Mouse (Mus musculus) kidney, postnatal 4 days (tissue): ENCODE measurements around the gene Them7.

Experiments
- DNase-seq, 2 experiments: peaks; one replicate each; pipeline ENCODE4 v3.0.0; 2021; ENCODE audit warnings: mixed read lengths in 2 of 2

Them7 gene

GRCm38 (mm10) chr2:105311414-105311813, 87.3 kb downstream of the Them7 start:
- peak; percentile 47 to 56 for DNase-seq

- no peak for DNase-seq
These were observed 87.9 kb downstream of the Them7 start for GRCm38 (mm10) chr2:105311991-105312390.

GRCm38 (mm10) chr2:105313077-105313476, 89.0 kb downstream of the Them7 start:
- DNase-seq, result peak; percentile 8 to 28

GRCm38 (mm10) chr2:105317556-105318184, 93.5 kb downstream of the Them7 start:
- DNase-seq, result no peak

GRCm38 (mm10) chr2:105326067-105326466, 101.9 kb downstream of the Them7 start:
- DNase-seq, result no peak

GRCm38 (mm10) chr2:105330024-105330423, 105.9 kb downstream of the Them7 start:
- no peak for DNase-seq

- DNase-seq, result no peak
These were observed 109.0 kb downstream of the Them7 start for GRCm38 (mm10) chr2:105333107-105333506.

- DNase-seq, result peak; percentile 48 to 59
These were observed 110.0 kb downstream of the Them7 start for GRCm38 (mm10) chr2:105333976-105334713.

- DNase-seq, result no peak
These were observed 111.5 kb downstream of the Them7 start for GRCm38 (mm10) chr2:105335661-105336060.

- peak; percentile 57 to 74 for DNase-seq
These were observed 112.4 kb downstream of the Them7 start for GRCm38 (mm10) chr2:105336314-105337027.

- DNase-seq, result peak; percentile 9 to 27
These were observed 113.2 kb downstream of the Them7 start for GRCm38 (mm10) chr2:105337171-105337875.

- no peak for DNase-seq
These were observed 115.9 kb downstream of the Them7 start for GRCm38 (mm10) chr2:105339993-105340392.

- no peak for DNase-seq
These were observed 124.8 kb downstream of the Them7 start for GRCm38 (mm10) chr2:105348886-105349285.

- DNase-seq, result no peak
These were observed 132.7 kb downstream of the Them7 start for GRCm38 (mm10) chr2:105356791-105357190.

GRCm38 (mm10) chr2:105358040-105358439, 133.9 kb downstream of the Them7 start:
- no peak for DNase-seq

- DNase-seq, result peak in 1 of 2 experiments; percentile 34
These were observed 143.5 kb downstream of the Them7 start for GRCm38 (mm10) chr2:105367623-105368022.

GRCm38 (mm10) chr2:105370240-105370639, 146.1 kb downstream of the Them7 start:
- peak in 1 of 2 experiments; percentile 18 for DNase-seq

GRCm38 (mm10) chr2:105370698-105371097, 146.6 kb downstream of the Them7 start:
- DNase-seq, result no peak

- no peak for DNase-seq
These were observed 148.0 kb downstream of the Them7 start for GRCm38 (mm10) chr2:105372156-105372555.

GRCm38 (mm10) chr2:105372727-105373126, 148.6 kb downstream of the Them7 start:
- peak; percentile 22 to 56 for DNase-seq

- no peak for DNase-seq
These were observed 149.5 kb downstream of the Them7 start for GRCm38 (mm10) chr2:105373658-105374057.

GRCm38 (mm10) chr2:105375261-105375660, 151.1 kb downstream of the Them7 start:
- no peak for DNase-seq

- no peak for DNase-seq
These were observed 151.6 kb downstream of the Them7 start for GRCm38 (mm10) chr2:105375705-105376104.
